Mouse (Mus musculus) kidney, postnatal 0 days (tissue): ENCODE data around the gene Ndufs5. TPM values are rescaled to one million over a fixed set of nuclear protein-coding genes. Genes with fewer than 3 reads are reported as not detected.

Source experiments
- ATAC-seq: fragments of 200-750 bp; cut with Nextera tagmentation; replicated peaks from 2 replicates; pipeline ENCODE4 v1.8.0; 2017; ENCODE audit warnings: low read depth, moderate number of reproducible peaks, moderate TSS enrichment, moderate library complexity; ENCODE audit not compliant: low FRiP score
- DNase-seq: peaks from one replicate; pipeline ENCODE4 v3.0.0-alpha.2; 2016; ENCODE audit warnings: low spot score
- H3K27ac ChIP-seq: fragments of 300-500 bp; sonication (generic); 2 replicates; pipeline ENCODE4 v1.5.1; 2014; ENCODE audit warnings: mild to moderate bottlenecking
- H3K27me3 ChIP-seq: fragments of 300-500 bp; sonication (generic); 2 replicates; pipeline ENCODE4 v1.6.1; 2014; ENCODE audit warnings: low read length, mixed read lengths; ENCODE audit not compliant: insufficient read depth
- H3K36me3 ChIP-seq: fragments of 300-500 bp; sonication (generic); 2 replicates; pipeline ENCODE4 v1.6.1; 2014; ENCODE audit warnings: low read length, mixed read lengths; ENCODE audit not compliant: insufficient read depth
- H3K4me1 ChIP-seq: fragments of 300-500 bp; sonication (generic); replicated peaks from 2 replicates; pipeline ENCODE4 v1.6.1; 2014; ENCODE audit warnings: antibody characterized with exemption, low read length, mixed read lengths; ENCODE audit not compliant: insufficient read depth
- H3K4me2 ChIP-seq: fragments of 300-500 bp; sonication (generic); 2 replicates; pipeline ENCODE4 v1.6.1; 2014; ENCODE audit warnings: mild to moderate bottlenecking, low read length, moderate library complexity, mixed read lengths
- H3K4me3 ChIP-seq: fragments of 300-500 bp; sonication (generic); replicated peaks from 2 replicates; pipeline ENCODE4 v1.5.1; 2014; ENCODE audit warnings: low read depth, low read length
- H3K9ac ChIP-seq: fragments of 300-500 bp; sonication (generic); 2 replicates; pipeline ENCODE4 v1.6.1; 2014; ENCODE audit warnings: low read depth, low read length
- H3K9me3 ChIP-seq: fragments of 300-500 bp; sonication (generic); replicated peaks from 2 replicates; pipeline ENCODE4 v1.6.1; 2016; ENCODE audit warnings: low read length, inconsistent platforms, mixed read lengths
- CTCF ChIP-seq: IDR thresholded peaks from 2 replicates; pipeline ENCODE4 v1.5.1; 2016; ENCODE audit warnings: antibody characterized with exemption, low read depth, mild to moderate bottlenecking, moderate library complexity
- WGBS: fragments of 180-500 bp; shearing (Covaris S2); extraction: QIAGEN DNeasy Blood & Tissue Kit; methylation state at CpG from one replicate; pipeline ENCODE4 v1.1.7; 2014; 5-methylcytosine and 5-hydroxymethylcytosine counted together
- polyA plus RNA-seq: library from polyadenylated mRNA; unstranded; fragments of >200 nt; fragmentation: Nextera tagmentation; extraction: Ambion mirVana; gene quantifications from 2 replicates; pipeline ENCODE4 v1.2.1, GENCODE M21; 2015

Gene Ndufs5
- 456 and 482 TPM in 2 replicates for polyA plus RNA-seq

DNA sequence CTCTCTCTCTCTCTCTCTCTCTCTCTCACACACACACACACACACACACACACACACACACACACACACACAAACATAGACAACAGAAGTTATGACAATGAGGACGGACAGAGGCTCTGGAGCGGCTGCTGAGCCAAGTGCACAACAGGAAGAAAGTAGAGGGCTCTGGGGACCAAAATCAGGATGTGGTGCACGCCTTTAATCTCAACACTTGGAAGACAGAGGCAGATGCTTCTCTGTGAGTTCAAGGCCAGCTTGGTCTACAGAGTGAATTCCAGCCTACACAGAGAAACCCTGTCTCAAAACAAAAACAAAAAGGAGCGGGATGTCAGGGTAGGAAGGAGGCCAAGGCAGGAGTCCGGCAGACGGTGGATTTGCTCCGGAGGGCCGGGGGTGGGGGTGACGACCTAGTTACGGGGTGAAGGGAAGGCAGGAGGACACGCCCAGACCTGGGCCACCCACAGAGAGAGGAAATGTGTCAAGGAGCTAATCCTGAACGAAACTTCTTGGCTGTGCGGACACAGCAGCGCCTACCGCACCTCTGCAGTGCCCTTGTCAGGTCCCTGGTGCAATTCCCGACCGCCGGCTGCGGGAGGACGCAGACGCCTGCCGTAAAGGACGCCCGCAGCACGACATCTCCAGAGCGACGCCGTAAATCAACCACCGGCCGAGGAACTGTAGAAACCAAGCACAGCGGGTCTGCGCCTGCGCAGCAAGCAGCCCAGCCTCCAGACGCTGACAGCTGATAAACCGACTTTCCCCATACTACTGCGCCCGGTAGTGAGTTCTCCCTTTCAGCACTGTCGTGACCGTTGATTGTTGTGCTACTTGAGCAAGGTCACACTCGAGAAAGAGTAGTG, at the start of gene Ndufs5:
Gene Ndufs5, minus strand, starts transcription at position 629 of the 860 bp plus-strand sequence.
- H3K4me2 ChIP-seq: peak within 1 kb of the TSS; percentile 47
- WGBS: under 1% methylated on average over 40 of the region's 40 CpGs
- peak; percentile 98 for DNase-seq
- H3K9ac ChIP-seq: peak within 1 kb of the TSS; percentile 69
- 0 out of 2 replicates have a peak, but pooled peaks cover 3% of the 10 kb centered on the region for H3K4me1 ChIP-seq
- ATAC-seq: peak; percentile 94
- H3K27me3 ChIP-seq: no peaks in the 10 kb centered on the region
- H3K36me3 ChIP-seq: 0 out of 2 replicates have a peak, but pooled peaks cover 4% of the 10 kb centered on the region
- no peak for TF ChIP-seq CTCF
- H3K4me3 ChIP-seq: peak within 1 kb of the TSS; percentile 54
- no peaks in the 10 kb centered on the region for H3K9me3 ChIP-seq
- H3K27ac ChIP-seq: peak within 1 kb of the TSS; percentile 5; the same call in 1 of the 2 replicates

GRCm38 (mm10) chr4:123765071-123765470, 47.1 kb upstream of the Ndufs5 start:
- DNase-seq (no peak), ATAC-seq (no peak)
- Histone ChIP-seq H3K27me3 (no peaks in the 10 kb centered on the region), H3K4me2 (no peak overlapping the region), H3K4me1 (no peaks in the 10 kb centered on the region), H3K9me3 (no peaks in the 10 kb centered on the region), H3K27ac (no peak overlapping the region), H3K4me3 (no peak overlapping the region), H3K9ac (no peak overlapping the region), H3K36me3 (no peaks in the 10 kb centered on the region)
- TF ChIP-seq CTCF: no peak
- 71% methylated on average over 6 of the region's 6 CpGs for WGBS

- peak; percentile 54 for DNase-seq
- no peak overlapping the region for H3K27ac ChIP-seq
- H3K4me2 ChIP-seq: no peak overlapping the region
- no peak overlapping the region for H3K4me3 ChIP-seq
- H3K9me3 ChIP-seq: no peaks in the 10 kb centered on the region
- H3K36me3 ChIP-seq: no peaks in the 10 kb centered on the region
- no peaks in the 10 kb centered on the region for H3K27me3 ChIP-seq
- no peak for ATAC-seq
- peak; percentile 72 for TF ChIP-seq CTCF
- 52% methylated on average over 4 of the region's 4 CpGs for WGBS
- H3K9ac ChIP-seq: no peak overlapping the region
- H3K4me1 ChIP-seq: no peaks in the 10 kb centered on the region
Observed at GRCm38 (mm10) chr4:123758306-123758705, 40.3 kb upstream of the Ndufs5 start.

DNA sequence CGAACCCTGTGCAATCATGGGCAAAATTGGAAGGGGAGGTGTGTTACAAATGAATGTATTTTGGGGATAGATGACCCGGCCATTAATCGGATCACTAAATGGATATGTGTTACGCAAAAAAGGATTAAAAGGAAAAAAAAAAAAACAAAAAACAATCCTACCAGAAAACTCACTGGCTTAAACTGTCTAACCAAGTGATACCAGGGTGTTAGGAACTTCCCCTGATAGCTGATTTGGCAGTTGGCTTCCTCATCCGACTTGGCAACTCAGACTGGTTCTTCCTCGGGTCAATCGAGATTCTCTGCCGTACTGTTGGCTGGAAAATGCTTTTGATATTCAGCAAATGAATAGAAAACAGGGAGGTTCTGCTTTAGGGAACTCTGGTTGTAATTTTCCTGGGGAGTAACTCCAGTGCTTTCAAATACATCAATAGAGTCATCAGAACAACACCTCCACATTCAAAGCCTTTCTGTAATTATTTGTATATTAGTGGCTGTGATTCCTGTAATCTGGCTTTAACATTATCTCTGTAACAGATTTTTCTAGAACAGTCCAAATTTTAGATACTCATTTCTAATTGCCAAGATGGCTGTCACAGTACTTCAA, 32.8 kb upstream of the Ndufs5 start:
- no peak for ATAC-seq
- DNase-seq: peak; percentile 23
- under 1% methylated on average over 8 of the region's 8 CpGs for WGBS
- Histone ChIP-seq H3K4me1 (no peaks in the 10 kb centered on the region), H3K9me3 (no peaks in the 10 kb centered on the region), H3K9ac (peak overlapping the region; percentile 38), H3K4me2 (peak overlapping the region; percentile 77), H3K27me3 (no peaks in the 10 kb centered on the region), H3K36me3 (no peaks in the 10 kb centered on the region), H3K4me3 (peak overlapping the region; percentile 94), H3K27ac (peak overlapping the region; percentile 39; the same call in 1 of the 2 replicates)
- TF ChIP-seq CTCF: no peak

DNA sequence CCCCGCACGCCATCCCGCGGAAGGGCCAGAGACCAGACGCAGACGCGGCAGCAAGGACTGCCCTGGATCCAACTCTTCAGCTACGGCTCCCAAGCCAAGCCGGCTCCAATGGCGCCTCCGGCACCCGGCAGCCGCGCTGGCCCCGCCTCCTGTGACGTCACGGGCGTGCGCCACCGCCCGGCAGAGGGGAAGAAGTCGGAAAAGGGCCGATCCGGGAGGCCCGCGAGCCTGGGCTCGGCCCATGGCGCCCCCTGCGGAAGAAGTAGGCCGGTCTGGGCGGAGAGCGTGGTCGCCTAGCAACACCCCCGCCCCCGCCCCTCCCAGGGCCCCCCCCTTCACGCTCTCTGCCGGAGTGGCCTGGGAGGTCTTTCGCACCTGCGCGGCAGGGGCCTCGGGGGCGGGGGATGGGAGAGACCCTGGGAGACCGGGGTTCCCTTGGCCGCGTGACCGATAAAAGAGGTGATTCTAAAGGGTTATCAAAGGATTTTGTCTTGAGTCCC, 32.2 kb upstream of the Ndufs5 start, which contains the start of gene Akirin1:
Gene Akirin1, minus strand, starts transcription at position 194 of the 500 bp plus-strand sequence.
- peak within 1 kb of the TSS; percentile 88 for H3K9ac ChIP-seq
- H3K27me3 ChIP-seq: no peaks in the 10 kb centered on the region
- no peaks in the 10 kb centered on the region for H3K4me1 ChIP-seq
- peak within 1 kb of the TSS; percentile 91 for H3K27ac ChIP-seq
- peak; percentile 99 for ATAC-seq
- H3K4me2 ChIP-seq: peak within 1 kb of the TSS; percentile 77
- H3K9me3 ChIP-seq: no peaks in the 10 kb centered on the region
- peak; percentile 66 for TF ChIP-seq CTCF
- peak; percentile 97 for DNase-seq
- WGBS: under 1% methylated on average over 44 of the region's 46 CpGs
- no peaks in the 10 kb centered on the region for H3K36me3 ChIP-seq
- peak within 1 kb of the TSS; percentile 94 for H3K4me3 ChIP-seq

GRCm38 (mm10) chr4:123749484-123750130, 31.6 kb upstream of the Ndufs5 start:
- Histone ChIP-seq H3K4me1 (no peaks in the 10 kb centered on the region), H3K27me3 (no peaks in the 10 kb centered on the region), H3K27ac (peak overlapping the region; percentile 91), H3K9ac (peak overlapping the region; percentile 88), H3K4me2 (peak overlapping the region; percentile 77), H3K36me3 (no peaks in the 10 kb centered on the region), H3K9me3 (no peaks in the 10 kb centered on the region), H3K4me3 (peak overlapping the region; percentile 94)
- TF ChIP-seq CTCF: no peak
- ATAC-seq (peak; percentile 67), DNase-seq (peak; percentile 21)
- WGBS: under 1% methylated on average over 55 of the region's 55 CpGs
